Mouse (Mus musculus) kidney, postnatal 25 days (tissue): ENCODE measurements around the gene Prss48.
"Not testable (repeated sequence)": the region's sequence is repeated elsewhere in the genome, so short reads cannot be mapped to it uniquely, and the experiment has no call there.

Source experiments
- DNase-seq, 2 experiments: peaks; one replicate each; pipeline ENCODE4 v3.0.0; 2021; ENCODE audit warnings: mixed read lengths in 2 of 2

Gene Prss48

DNA sequence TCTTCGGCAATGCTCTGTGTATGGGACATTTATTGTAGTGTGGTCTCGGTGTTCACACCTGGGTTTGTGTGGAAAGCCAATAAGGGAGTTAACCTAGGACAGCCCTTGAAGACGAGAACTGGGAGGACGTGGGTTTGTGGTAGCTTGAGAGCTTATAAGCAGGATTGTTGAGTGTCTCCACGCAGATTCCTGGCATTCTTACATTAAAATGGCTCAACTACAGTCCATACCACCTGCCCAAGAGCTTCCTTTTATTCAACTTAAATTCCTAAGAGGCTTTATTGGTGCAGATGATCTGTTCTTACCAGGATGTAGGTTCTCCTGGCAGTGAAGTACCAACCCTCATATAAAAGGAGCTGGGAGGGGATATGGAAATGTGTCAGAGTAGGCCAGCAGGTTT, 649 bp upstream of the Prss48 start:
- DNase-seq = no peak

DNA sequence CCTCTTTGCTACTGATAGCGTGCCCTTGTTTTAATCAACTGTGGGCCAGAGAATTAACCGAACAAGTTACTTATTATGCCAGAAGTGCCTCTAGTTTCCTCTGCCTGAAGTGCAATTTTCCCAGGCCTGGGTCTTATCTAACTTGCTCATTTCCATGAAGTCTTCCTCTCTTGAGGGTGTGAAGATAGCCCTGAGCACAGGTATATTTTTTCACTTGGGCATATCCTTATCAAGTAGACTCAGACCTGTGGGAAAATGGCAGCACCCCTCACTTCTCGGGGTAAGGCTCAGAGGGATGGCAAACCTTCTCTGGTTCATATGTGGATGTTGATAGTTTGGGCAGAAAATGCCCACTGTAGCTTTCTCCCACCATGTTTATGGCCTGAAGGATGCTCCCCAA, 1.0 kb downstream of the Prss48 start:
- DNase-seq = no peak

DNA sequence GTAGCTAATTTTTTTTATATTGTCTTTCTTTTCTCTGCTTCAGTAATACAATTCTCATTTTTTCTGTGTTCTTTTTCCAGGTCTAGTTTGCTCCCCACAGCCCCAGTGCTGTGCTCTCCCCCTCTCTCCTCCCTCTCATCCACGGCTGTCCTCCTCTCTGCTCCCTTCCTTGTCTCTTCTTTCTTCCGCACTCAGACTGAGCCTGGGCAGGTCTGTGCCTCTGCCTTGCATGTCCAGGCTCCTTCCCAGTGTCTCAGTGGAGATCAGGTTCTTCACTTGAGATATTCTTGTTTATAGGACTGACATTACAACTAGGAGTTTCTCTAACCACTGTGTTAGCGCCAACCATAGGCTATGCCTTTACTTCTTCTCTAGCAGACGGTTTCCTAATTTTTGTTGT, 7.6 kb downstream of the Prss48 start:
- DNase-seq = no peak

DNA sequence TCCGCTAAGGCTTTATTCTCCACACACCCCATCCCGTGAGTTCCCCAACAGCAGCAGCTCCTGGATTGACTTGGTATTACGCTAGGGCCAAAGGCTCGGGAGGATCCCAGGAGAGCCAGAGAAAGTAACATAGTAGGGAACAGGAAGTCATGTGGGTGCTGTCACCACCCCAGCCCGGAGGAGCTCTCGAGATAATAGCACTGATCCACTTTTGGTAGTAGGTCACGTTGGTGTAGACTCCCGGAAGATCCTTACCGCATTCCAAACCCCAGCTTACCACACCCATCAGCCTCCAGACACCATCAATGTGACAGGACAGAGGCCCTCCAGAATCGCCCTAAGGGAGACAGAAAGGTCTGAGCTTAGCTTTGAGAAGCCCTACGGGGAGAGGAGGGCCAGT, 8.5 kb downstream of the Prss48 start:
- DNase-seq = peak in 1 of 2 experiments; percentile 62

DNA sequence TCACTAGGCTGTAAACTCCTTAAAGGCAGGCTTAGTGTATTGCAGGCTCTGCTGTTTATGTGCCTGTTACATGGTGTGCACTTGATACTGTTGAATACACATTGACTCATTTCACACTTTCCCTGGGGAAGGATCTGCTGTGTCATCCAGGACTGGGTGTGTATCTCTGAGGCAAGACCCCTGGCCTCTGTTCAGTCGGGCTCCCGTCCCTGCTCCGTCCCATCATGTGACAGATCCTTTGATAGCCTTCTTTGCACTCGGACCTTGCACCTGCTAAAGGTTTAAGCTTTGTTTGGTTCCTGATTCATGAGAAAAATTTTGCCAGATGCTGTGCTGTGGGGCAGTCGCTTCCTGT, 10.5 kb downstream of the Prss48 start:
- DNase-seq = no peak

DNA sequence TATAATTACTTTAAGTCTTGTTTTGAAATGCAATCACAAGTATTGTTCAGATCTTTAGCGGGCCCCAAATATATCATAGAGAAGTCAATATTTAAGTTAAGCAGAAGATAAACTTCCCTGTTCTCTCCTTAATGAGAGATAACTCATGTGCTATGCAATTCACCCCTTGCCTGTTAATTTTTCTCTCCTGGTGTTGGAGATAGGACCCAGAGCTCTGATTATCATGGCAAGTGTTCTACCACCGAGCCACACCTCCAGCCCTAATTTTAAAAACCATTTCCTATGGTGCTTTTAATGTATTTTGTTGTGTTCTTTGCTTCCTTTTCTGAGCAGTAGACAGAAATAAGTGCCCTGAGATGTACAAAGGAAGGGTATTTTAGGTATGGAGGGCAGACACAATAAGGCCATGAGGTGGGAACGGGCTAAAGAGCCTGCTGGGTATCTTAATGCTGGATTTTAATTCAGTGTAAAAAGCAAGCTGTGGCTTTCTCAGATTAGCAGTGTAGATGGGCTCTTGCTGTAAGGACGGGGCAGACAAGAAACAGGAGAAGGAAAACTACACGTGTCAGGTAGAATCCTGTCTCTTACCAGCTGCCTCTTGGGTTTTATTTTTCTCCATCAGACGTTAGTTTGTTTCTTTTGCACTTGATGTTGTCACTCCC, 11.0 kb downstream of the Prss48 start:
- DNase-seq = no peak

DNA sequence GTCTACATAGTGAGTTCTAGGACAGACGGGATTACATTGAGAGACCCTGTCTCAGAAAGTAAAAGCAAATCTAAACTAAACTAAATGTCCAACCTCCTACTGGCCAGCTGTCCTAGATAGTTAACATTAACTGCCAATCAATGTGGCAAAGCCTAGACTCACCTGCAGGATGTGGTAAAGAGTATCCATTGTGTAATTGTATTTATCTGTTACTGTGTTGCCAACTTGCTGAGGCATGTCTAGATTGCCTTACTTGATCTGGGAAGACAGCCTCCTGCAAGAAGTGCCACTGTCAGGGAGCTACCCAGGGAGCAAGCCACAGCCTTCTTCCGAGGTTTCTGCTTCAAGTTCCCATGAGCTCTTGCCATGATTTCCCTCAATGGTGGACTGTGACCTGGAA, 15.1 kb downstream of the Prss48 start:
- DNase-seq = no peak

DNA sequence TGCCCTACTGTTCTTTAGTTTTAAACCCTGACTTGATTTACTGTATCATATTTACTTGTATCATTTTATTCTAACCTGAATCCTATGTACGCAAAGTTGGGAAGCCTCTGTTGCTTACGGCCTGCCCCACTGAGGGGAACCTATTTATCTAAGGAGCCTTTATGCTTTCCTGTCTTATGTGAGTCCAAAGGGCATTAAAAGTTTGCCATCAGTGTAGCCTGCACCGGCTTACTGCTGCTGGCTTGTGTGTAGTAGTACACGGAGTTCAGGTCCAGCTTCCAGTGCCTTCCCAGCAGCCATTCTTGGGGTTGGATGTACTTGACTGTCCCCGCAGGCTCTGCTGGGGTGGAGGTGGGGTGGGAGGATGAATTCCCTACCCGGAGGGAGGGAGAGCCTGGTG, 17.8 kb downstream of the Prss48 start:
- DNase-seq = no peak

DNA sequence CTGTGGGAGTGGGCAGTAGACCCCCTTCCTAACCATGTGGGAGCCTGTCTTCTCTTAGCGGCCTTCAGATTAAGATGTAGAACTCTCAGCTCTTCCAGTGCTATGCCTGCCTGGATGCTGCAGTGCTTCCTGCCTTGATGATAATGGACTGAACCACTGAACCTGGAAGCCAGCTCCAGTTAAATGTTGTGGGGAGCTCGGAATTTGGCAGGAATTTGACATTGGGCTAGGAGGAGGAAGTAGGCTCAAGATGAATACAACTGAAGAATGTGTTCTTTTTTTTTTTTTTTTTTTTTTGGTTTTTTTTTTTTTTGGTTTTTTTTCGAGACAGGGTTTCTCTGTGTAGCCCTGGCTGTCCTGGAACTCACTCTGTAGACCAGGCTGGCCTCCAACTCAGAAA, 20.5 kb downstream of the Prss48 start:
- not testable (repeated sequence) for DNase-seq

DNA sequence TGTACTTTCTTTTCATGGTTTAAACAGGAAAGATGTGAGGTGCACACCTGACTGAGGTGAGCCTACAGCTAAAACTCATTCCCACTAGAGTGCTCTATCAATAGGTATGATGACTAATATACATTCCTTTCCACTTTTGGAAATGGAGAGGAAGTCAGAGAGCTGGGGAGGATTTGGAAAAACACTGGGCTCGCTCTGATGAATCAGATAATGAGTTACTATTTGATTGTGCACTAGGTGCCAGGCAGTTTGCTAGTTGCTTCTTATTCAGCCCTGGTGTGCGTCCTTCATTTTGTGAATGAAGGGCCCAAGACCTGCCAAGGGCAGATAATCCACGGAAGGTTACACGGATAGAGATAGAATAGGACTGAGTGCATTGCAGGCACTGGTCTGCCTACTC, 22.3 kb downstream of the Prss48 start:
- no peak for DNase-seq

DNA sequence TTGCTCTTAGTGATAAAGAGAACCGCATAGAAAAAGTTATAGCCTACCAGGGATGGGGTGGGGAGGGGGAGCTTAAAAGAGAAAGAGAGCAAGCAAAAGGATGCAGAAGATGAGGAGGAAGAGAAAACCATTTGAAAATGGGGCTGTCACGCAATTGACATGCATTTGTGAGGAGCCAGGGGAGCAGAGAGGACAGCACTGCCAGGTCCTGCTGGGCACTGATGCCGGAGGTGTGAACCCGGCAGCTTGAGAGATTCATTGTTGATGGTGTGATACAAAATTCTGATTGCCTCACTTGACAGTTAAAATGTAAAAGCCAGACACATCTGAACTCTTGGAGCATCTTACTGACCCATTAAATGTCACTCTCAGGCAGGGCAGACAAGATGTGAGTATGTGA, 27.8 kb downstream of the Prss48 start:
- no peak for DNase-seq

DNA sequence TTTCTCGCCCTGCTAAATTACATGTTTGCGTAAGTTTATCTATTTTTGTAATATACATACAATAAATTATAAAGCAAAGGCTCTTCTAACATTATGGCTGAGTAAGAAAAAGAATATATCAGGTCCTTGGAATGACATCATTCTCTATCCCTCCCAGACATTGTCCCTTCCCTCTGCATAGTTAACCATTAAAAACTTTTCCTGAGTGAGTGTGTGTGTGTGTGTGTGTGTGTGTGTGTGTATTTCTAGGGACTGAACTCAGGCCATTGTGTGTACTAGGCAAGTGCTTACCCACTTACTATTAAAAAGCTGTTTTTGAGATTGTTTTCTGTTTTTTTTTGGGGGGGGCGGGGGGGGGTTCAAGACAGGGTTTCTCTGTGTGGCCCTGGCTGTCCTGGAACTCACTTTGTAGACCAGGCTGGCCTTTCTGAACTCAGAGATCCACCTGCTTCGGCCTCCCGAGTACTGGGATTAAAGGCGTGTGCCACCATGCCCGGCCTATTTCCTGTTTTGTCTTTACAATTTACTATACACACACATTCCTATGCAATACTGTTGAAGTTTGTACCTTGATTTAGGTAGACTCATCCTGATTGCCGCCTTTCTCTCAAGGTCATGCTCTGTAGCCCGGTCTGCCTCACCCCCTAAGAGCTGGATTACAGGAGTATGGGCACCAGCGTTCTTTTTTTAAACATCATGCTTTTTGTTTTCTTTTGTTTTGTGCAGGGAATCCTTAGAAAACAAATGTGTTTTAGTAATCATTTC, 28.7 kb downstream of the Prss48 start:
- peak; percentile 56 to 57 for DNase-seq

DNA sequence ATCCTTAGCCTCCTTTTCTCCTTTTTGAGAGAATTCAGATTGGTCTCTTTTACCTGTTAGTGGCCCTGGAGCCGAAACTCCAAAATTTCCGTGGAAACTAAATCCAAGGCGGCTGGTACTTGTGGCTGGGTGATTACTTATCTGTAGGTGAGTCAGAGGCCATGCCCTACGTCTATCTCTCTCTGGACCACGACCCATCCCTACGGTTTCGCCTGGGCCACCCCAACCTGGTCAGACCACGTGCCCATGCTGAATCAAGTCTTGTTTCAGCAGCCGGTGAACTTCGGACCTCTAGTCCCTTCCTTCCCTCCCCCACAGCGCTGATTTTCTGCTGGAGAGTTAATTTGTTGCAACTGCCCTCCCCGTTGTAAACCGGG, 30.7 kb downstream of the Prss48 start:
- peak; percentile 86 to 93 for DNase-seq

DNA sequence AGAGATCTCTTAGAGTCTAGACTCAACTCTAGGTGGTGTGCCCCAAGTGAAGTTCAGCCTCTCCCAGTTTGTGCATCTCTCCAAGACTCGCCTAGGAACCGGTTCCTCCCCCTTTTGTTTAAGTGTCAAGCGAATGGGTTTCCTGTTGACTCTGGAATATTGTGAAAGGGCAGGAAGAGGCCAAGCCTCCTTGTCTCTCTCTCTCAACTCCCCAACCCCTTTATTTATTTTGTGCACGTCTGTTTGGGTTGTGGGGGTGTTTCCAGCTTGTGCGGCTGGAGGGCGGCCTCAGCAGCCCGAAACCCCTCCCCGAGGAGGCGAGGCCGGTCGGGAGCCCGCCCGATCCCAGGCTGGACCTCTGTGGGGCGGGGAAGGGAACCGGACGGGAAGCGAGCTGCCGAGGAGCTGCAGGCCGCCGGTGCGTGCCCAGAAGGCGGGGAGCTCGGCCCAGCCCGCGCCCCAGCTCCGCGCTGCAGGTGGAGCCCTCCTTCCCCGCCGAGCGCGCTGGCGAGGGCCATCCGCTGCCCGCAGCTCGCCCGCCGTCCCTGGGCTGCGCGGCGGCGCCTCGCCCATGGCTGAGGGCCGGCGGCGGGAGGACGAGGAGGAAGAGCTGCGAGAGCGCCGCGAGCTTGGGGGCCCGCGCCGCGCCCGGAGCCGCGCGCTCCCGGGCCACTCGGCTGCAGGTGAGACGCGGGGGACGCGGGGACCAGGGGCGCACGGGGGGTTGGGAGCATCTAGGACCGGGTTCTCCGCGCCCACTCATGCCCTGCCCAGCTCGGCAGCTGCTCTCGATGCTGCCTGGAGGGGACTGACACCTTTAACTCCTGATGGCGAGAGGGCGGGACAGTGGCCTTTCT, 31.3 kb downstream of the Prss48 start, which contains the start of gene Sh3d19:
Gene Sh3d19 (plus strand): TSS at position 368 of the 857 bp plus-strand sequence.
- peak; percentile 85 to 94 for DNase-seq

DNA sequence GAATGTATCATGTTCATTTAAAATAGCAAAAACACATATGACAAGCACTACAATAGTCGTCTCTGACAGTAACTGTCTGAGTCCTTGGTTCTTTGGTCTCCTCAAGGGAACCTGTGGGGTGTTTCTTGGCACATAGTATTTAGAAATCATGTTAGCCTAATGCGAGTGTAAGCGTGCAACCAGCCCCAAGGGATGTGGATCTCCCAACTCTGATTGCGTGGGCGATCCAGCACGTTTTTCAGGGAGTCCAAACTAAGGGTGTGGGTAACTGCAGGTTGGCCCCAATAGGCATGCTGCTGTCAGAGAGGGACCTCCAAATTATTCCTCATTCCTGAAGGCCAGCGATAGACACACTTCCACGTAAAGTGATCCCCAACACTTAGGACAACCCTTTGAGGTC, 33.3 kb downstream of the Prss48 start:
- no peak for DNase-seq

DNA sequence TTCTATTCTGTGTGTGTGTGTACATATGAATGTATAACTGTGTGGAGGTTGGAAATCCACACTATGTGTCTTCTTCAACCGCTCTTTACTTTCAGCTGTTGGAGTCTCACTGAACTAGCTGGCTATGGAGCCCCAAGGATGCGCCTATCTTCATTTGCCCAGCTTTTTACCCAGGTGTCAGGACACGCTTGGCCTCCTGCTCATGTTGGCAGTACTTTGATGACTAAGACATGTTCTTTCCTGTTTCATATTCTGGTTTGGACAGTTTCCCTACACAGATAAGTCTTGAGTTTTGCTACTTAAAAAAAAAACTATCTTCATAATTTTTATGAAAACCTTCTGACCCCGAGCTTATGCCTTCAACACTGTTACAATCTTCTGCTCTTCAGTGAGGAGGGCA, 36.8 kb downstream of the Prss48 start:
- DNase-seq = no peak

DNA sequence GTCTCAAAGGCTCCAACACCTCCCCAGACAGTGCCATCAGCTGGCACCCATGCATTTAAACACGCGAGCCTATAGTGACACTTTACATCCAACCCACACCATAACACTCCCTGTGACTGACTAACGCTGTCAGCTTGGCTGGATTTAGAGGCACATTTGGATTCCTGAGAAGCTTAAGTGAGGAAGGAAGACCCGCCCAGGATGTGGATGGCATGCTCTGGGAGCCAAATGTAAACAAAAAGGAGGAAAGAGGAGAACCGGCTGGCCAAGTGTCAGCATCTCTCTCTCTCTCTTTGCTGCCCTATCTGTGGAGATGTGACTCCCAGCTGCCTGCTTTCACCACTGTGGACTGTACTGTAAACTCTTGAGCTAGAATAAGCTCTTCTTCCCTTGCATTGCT, 41.2 kb downstream of the Prss48 start:
- no peak for DNase-seq

DNA sequence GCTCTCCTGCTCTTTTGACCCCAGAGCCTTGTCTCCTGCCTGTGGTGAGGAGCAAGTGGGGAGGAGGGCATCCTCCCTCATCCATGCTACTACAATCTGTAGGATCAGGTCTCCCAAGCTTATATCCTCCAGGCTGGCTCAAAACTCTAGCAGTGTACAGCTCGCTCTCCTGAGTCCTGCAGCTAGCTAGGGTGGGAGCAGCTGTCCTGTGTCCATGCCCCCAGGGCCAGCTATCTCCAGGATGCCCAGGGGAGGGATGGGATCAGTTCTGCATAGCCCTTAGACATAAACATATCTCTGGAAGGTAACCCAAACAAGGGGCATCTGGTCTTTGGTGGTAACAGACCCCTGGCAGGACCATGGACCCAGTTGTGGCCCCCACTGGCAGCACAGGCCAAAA, 42.6 kb downstream of the Prss48 start:
- DNase-seq = no peak

DNA sequence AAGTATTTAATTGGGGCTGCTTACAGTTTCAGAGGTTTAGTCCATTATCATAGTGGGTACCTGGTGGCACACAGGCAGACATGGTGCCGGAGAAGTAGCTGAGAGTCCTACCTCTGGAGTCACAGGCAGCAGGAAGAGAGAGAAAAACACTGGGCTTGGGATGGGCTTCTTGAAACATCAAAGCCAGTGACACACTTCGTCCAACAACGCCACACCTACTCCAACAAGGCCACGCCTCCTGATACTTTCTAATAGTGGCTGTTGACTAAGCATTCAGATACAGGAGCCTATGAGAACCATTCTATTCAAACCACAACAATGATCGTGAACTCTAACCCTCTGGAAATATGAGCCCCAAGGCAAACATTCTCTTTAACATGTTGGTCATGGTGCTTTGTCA, 46.6 kb downstream of the Prss48 start:
- DNase-seq = peak in 1 of 2 experiments; percentile 2

DNA sequence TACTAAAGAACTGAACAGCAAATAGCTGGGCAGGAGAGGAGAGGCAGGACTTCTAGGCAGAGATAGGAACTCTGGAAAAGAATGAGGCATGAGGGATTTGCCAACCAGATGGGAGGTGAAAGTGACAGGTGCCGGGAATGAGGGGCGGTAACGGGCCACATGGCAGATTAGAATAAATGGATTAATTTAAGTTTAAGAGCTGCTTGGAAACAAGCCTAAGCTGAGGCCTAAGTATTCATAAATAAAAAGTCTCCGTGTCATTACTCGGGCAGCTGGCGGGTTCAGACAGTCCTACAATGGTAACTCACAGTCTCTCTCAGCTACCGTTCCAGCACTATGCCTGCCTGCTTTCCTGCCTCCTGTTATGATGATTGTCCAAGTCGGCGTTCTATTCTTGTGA, 47.0 kb downstream of the Prss48 start:
- no peak for DNase-seq

DNA sequence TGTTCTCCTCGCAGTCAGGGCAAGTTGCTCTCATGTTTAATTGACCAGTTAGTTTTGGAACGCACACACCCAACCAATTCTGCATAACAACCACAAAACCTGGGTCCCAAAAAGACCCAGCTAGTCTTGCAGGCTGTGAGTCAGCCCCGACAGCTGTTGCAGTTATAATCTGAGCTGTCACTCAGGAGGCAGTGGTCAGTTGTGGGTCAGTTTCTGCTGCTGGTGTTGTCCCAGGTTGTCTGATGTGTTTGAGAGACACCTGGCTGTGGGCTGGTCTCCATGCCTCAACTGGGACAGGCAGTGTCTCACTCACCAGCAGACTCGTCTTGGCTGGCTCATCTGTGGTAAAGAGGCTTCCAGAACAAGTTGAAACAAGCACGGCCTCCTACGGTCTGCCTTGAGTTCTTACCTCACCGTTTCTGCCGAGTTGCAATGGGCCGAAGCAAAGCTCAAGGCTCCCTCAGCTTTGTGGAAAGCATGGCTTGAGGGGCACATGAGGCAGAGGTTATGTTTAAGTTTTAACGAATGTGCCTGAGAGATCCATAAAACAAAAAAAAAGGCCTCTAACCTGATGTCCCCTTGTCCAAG, 49.5 kb downstream of the Prss48 start:
- no peak for DNase-seq

DNA sequence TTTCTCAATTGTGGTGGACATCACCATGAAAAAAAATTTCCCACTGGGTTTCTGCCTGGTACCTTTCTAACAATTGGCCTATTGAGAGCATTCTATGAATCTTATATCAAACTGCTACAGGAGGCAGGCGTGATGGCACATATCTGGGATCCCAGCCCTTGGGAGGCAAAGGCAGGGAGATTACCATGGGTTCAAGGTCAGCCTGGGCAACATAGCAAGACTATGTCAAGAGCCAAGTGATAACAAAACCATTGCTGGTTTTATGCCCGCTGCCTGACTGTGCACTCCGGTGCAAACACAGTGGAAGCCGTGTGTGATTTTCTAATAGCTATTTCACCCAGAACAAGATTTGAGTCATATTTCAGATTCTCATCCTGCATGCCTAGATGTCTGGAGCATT, 51.4 kb downstream of the Prss48 start:
- DNase-seq = no peak
